Mouse (Mus musculus) ovary, adult 2 months (tissue): ENCODE measurements around the gene Taar7d. TPM values are rescaled to one million over a fixed set of nuclear protein-coding genes. Genes with fewer than 3 reads are reported as not detected.

Experiments
- polyA plus RNA-seq: library from polyadenylated mRNA; depleted of rRNA; stranded (reverse); fragments of >200 nt; gene quantifications from 2 replicates; pipeline ENCODE4 v1.2.3, GENCODE M21; 2012; rRNA removed

Gene Taar7d
- not detected in 2 replicates for polyA plus RNA-seq

DNA sequence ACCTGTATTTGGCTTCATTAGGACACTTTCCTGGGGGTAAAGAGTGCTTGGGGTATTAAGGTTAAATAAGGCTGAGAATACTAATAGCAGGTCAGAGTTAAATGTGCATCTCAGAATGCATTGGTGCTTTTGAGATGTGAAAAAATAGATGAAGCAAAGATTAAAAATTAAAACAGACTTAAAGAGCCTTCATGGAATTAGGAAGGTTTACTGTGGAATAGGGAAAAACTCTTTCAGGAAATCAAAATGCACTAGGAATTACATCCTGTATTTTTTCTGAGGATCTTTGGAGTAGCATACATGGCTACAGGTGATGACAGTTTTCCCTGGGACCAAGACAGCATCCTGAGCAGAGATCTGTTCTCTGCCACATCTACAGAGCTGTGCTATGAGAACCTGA lies at the start of gene Taar7d:
Taar7d (plus strand) TSS at position 301 of the 400 bp plus-strand sequence.

DNA sequence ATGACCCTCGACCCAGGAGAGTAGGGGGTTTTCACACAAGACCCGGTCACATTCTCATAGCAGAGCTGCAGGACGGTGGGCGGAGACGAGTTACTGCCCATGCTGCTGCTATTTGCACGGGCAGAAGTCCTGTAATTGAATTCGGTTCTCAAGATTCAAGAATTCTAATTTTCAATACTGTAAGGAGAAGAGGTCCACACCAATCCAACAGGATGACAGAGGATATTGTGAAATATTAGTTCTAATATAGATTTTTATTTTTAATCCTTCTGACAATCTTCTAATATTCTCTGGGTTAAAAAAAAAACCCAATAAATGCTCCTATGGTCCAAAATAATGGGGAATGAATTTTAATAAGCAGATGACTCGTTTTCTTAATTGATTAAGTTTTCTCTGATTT lies 41.5 kb upstream of the Taar7d start, which contains the start of gene Taar6:
Taar6 (minus strand) TSS at position 101 of the 400 bp plus-strand sequence.

DNA sequence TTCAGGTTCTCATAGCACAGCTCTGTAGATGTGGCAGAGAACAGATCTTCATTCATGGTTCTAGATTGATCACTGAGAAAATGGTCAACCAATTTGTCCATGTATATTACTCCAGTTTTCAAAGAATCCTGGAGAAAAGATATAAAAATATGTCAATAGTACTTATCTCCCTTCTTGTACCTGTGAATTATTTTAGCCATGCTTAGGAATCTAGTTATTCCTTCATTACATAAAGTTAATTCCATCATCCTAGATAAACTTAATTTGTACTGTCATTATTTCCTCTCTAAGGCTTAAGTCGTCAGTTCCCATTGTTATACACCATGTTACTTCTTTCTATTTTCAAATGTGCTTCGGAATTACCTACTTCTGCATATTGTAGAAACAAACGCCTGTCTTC lies 33.6 kb upstream of the Taar7d start, which contains the start of gene Taar7a:
Taar7a (minus strand) TSS at position 101 of the 400 bp plus-strand sequence.

DNA sequence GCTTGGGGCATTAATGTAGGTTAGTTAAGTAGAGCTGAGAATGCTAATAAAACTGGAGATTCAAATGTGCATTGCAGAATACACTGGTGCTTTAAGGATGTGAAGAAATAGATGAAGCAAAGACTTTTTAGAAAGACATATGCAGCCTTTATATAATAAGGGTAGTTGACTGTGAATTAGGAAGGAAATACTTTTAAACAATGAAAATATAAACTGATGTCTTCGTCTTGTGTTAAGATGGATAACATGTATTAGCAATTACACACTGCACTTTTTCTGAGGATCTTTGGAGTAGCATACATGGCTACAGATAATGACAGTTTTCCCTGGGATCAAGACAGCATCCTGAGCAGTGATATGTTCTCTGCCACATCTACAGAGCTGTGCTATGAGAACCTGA lies 27.4 kb upstream of the Taar7d start, which contains the start of gene Taar7b:
Taar7b (plus strand) TSS at position 301 of the 400 bp plus-strand sequence.

DNA sequence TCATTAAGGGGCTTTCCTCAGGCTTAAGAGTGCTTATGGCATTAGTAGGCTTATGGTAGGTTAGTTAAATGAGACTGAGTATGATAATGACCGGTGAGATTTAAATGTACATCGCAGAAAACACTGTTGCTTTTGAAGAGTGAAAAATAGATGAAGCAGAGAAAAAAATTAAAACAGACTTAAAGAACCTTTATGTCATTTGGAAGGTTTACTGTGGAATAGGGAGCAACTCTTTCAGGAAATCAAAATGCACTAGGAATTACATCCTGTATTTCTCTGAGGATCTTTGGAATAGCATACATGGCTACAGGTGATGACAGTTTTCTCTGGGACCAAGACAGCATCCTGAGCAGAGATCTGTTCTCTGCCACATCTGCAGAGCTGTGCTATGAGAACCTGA lies 10.3 kb downstream of the Taar7d start, which contains the start of gene Taar7e:
Taar7e (plus strand) TSS at position 301 of the 400 bp plus-strand sequence.

DNA sequence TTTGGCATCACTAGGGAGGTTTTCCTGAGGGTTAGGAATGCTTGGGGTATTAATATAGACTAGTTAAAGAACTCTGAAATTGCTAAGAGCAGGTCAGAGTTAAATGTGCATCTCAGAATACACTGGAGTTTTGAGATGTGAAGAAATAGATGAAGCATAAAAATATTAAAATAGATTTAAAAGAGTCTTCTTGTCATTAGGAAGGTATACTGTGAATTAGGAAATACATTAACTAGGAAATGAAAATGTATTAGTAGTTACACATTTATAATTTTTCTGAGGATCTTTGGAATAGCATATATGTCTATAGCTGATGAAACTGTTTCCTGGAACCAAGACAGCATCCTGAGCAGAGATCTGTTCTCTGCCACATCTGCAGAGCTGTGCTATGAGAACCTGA lies 22.2 kb downstream of the Taar7d start, which contains the start of gene Taar7f:
Taar7f (plus strand) TSS at position 301 of the 400 bp plus-strand sequence.

DNA sequence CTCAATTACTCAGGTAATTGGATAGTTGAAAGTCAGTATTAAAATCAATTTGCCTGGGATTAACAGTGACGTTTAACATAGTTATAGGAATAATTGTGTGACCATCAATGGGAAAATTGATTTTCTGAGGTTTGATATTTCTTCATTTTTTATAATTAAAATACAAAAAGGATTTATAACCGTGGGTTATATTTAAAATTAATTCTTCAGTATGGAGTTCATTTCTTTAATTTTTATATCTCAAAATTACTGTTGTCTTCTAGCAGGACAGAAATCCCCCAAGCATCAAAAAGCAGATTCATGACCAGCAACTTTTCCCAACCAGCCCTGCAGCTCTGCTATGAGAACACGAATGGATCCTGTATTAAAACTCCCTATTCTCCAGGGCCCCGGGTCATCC lies 49.2 kb downstream of the Taar7d start, which contains the start of gene Taar8a:
Taar8a (plus strand) TSS at position 301 of the 400 bp plus-strand sequence.

Other genes starting within 250 kb of the Taar7d start
- gene Rps12, start 239.9 kb upstream of the Taar7d start, polyA plus RNA-seq: 2,181 and 2,376 TPM in 2 replicates
- 9.4 and 15.9 TPM in 2 replicates for gene Slc18b1, start 230.2 kb upstream of the Taar7d start, polyA plus RNA-seq
- 0.96 and 1.1 TPM in 2 replicates for gene Vnn3, start 175.8 kb upstream of the Taar7d start, polyA plus RNA-seq
- 13.5 and 22.5 TPM in 2 replicates for gene Vnn1, start 132.5 kb upstream of the Taar7d start, polyA plus RNA-seq
- gene Taar1, start 106.9 kb upstream of the Taar7d start, polyA plus RNA-seq: not detected in 2 replicates
- gene Taar2, start 88.7 kb upstream of the Taar7d start, polyA plus RNA-seq: not detected in 2 replicates
- gene Taar3, start 77.7 kb upstream of the Taar7d start, polyA plus RNA-seq: not detected in 2 replicates
- not detected in 2 replicates for gene Taar4, start 66.7 kb upstream of the Taar7d start, polyA plus RNA-seq
- gene Taar5, start 56.5 kb upstream of the Taar7d start, polyA plus RNA-seq: not detected in 2 replicates
- not detected in 2 replicates for gene Taar6, start 41.6 kb upstream of the Taar7d start, polyA plus RNA-seq
- gene Taar7a, start 33.7 kb upstream of the Taar7d start, polyA plus RNA-seq: not detected in 2 replicates
- not detected in 2 replicates for gene Taar7b, start 27.3 kb upstream of the Taar7d start, polyA plus RNA-seq
- not detected in 2 replicates for gene Taar7e, start 10.4 kb downstream of the Taar7d start, polyA plus RNA-seq
- not detected in 2 replicates for gene Taar7f, start 22.3 kb downstream of the Taar7d start, polyA plus RNA-seq
- not detected in 2 replicates for gene Taar8a, start 49.3 kb downstream of the Taar7d start, polyA plus RNA-seq
- not detected in 2 replicates for gene Taar8b, start 65.1 kb downstream of the Taar7d start, polyA plus RNA-seq
- not detected in 2 replicates for gene Taar8c, start 74.7 kb downstream of the Taar7d start, polyA plus RNA-seq
- not detected in 2 replicates for gene Taar9, start 82.3 kb downstream of the Taar7d start, polyA plus RNA-seq
- 38.4 and 56.5 TPM in 2 replicates for gene Stx7, start 122.1 kb downstream of the Taar7d start, polyA plus RNA-seq
- 31.1 and 83.7 TPM in 2 replicates for gene Moxd1, start 196.3 kb downstream of the Taar7d start, polyA plus RNA-seq